Mouse (Mus musculus): ENCODE data around the gene Ttc26.

GRCm38 (mm10) chr6:38341751-38342665 lies 39.3 kb upstream of the Ttc26 start:
- TF ChIP-seq GATA1 (IDR thresholded peaks at IDR 0.05; ENCODE audit: borderline replicate concordance, low read length) (peak; percentile 16; the same call in 1 of the 3 replicates), FLI1 (IDR thresholded peaks at IDR 0.05; ENCODE audit: low read length) (no peak)

All from megakaryocyte, embryonic 14.5 days (primary cell).